Mouse (Mus musculus): Measurements from ENCODE around the gene Rhox12.

Rhox12 gene

GRCm38 (mm10) chrX:38110807-38111206, at the start of gene Rhox12:
Gene Rhox12, minus strand, starts transcription at chrX:38110907.
- no peak for DNase-seq (ENCODE audit: low spot score)

GRCm38 (mm10) chrX:38159097-38159496, 48.4 kb upstream of the Rhox12 start:
- DNase-seq (ENCODE audit: low spot score) = no peak

GRCm38 (mm10) chrX:38121478-38121877, 10.8 kb upstream of the Rhox12 start:
- no peak for DNase-seq (ENCODE audit: low spot score)

- DNase-seq (ENCODE audit: low spot score) = no peak
Observed at GRCm38 (mm10) chrX:38120982-38121381, 10.3 kb upstream of the Rhox12 start, which contains the start of gene Rhox13. Gene Rhox13, plus strand, starts transcription at chrX:38121219.

- no peak for DNase-seq (ENCODE audit: low spot score)
Observed at GRCm38 (mm10) chrX:38085041-38085440, 25.7 kb downstream of the Rhox12 start, which contains the start of gene Rhox11. Gene Rhox11, minus strand, starts transcription at chrX:38085141.

GRCm38 (mm10) chrX:38084226-38084625, 26.5 kb downstream of the Rhox12 start:
- DNase-seq (ENCODE audit: low spot score) = peak; percentile 5

- DNase-seq (ENCODE audit: low spot score) = no peak
Observed at GRCm38 (mm10) chrX:38066175-38066574, 44.5 kb downstream of the Rhox12 start, which contains the start of gene Rhox10. Gene Rhox10, plus strand, starts transcription at chrX:38066475.

- DNase-seq (ENCODE audit: low spot score) = no peak
Observed at GRCm38 (mm10) chrX:38061544-38061943, 49.2 kb downstream of the Rhox12 start.
